Comparison of ENCODE assay signal across 20 mouse cellular contexts in genomic region chr2:157398539-157398938, GRCm38 (mm10). TPM values are rescaled to one million over a fixed set of nuclear protein-coding genes. Genes with fewer than 3 reads are reported as not detected.
DNase-seq lines count a peak whose midpoint lies in the region; ATAC-seq and TF ChIP-seq lines count a peak whose summit lies in the region.
"Had no signal": no experiment of that assay in that cellular context is flagged by ENCODE, and none has a peak within 500 bp of the region (broad histone marks: within the 10 kb centered on the region; RNA-seq: fewer than 3 reads in every experiment).

No protein-coding gene starts in this region.

- no peak for ATAC-seq in intestine, postnatal 0 days
- ATAC-seq in intestine, embryonic 16.5 days: no peak
- ATAC-seq: activated CD4-positive, CD25-positive, alpha-beta regulatory T cell, adult 4 months; inflammation-experienced regulatory T-cells, adult 6 months had no signal

- H3K27me3 ChIP-seq in intestine, postnatal 0 days (replicated peaks; ENCODE audit: control insufficient read depth, insufficient read depth, low read length): no peaks in the 10 kb centered on the region
- no peaks in the 10 kb centered on the region for H3K27me3 ChIP-seq in intestine, embryonic 16.5 days (replicated peaks; ENCODE audit: control insufficient read depth, insufficient read depth, low read length)
- no peaks in the 10 kb centered on the region for H3K27me3 ChIP-seq in E14TG2a.4 (ENCODE audit: insufficient read depth, low read length)
- H3K27me3 ChIP-seq: heart, embryonic 15.5 days; limb, embryonic 15.5 days; neural tube, embryonic 12.5 days; stomach, embryonic 15.5 days had no signal

- no peak for DNase-seq in lung, adult 2 months
- no peak for DNase-seq in lung, postnatal 10 days
- peak; percentile 72 for DNase-seq in ZHBTc4 (ENCODE audit: low read depth, low spot score)
- no peak for DNase-seq in Muller cell, postnatal 12 days (ENCODE audit: inconsistent ontology term)
- DNase-seq in urinary bladder, adult 18-20 months (ENCODE audit: low spot score in 2 of 2): no peak
- DNase-seq: adrenal gland, postnatal 36 days; cerebellum, adult 9-11 months; heart, adult 11 months; kidney, postnatal 10 days; spleen, adult 18-20 months had no signal

- peak; percentile 29 for TF ChIP-seq CTCF in intestine, postnatal 0 days (IDR thresholded peaks at IDR 0.05; ENCODE audit: low read depth)
- TF ChIP-seq CTCF in lung, adult 2 months (IDR thresholded peaks at IDR 0.05; ENCODE audit: insufficient read depth, low read length): 0 out of 2 replicates have a peak, but pooled peaks have one; percentile 12
- TF ChIP-seq CTCF in E14TG2a.4 (conservative IDR thresholded peaks at IDR 0.05; ENCODE audit: low read length): peak; percentile 89

- H3K36me3 ChIP-seq in intestine, postnatal 0 days (ENCODE audit: control insufficient read depth, insufficient read depth): peaks cover 25% of the 10 kb centered on the region
- H3K36me3 ChIP-seq in intestine, embryonic 16.5 days (ENCODE audit: control insufficient read depth, insufficient read depth, low read length): peaks cover 7% of the 10 kb centered on the region
- peaks cover 34% of the 10 kb centered on the region for H3K36me3 ChIP-seq in E14TG2a.4 (ENCODE audit: insufficient read depth, low read length)

- H3K4me2 ChIP-seq in intestine, postnatal 0 days (replicated peaks; ENCODE audit: low read depth): no peak overlapping the region
- H3K4me2 ChIP-seq in intestine, embryonic 16.5 days (ENCODE audit: low read depth, low read length): no peak overlapping the region
- H3K4me2 ChIP-seq: heart, embryonic 15.5 days; limb, embryonic 15.5 days; neural tube, embryonic 12.5 days; stomach, embryonic 15.5 days had no signal

- no peak overlapping the region for H3K4me3 ChIP-seq in intestine, postnatal 0 days (ENCODE audit: low read depth, low read length)
- H3K4me3 ChIP-seq in intestine, embryonic 16.5 days (ENCODE audit: low read length): no peak overlapping the region
- H3K4me3 ChIP-seq in lung, adult 2 months (replicated peaks; ENCODE audit: extremely low read depth, low read depth, low read length): no peak overlapping the region
- H3K4me3 ChIP-seq in E14TG2a.4 (replicated peaks; ENCODE audit: low read length): no peak overlapping the region
- H3K4me3 ChIP-seq: heart, embryonic 15.5 days; limb, embryonic 15.5 days; neural tube, embryonic 12.5 days; stomach, embryonic 15.5 days had no signal

- no peaks in the 10 kb centered on the region for H3K4me1 ChIP-seq in intestine, postnatal 0 days (replicated peaks; ENCODE audit: control insufficient read depth, insufficient read depth, low read length)
- H3K4me1 ChIP-seq in intestine, embryonic 16.5 days (ENCODE audit: control insufficient read depth, insufficient read depth, low read length): peaks cover 14% of the 10 kb centered on the region
- H3K4me1 ChIP-seq in lung, adult 2 months (ENCODE audit: control insufficient read depth, insufficient read depth, low read length): peaks cover 17% of the 10 kb centered on the region
- peaks cover 60% of the 10 kb centered on the region for H3K4me1 ChIP-seq in E14TG2a.4 (replicated peaks; ENCODE audit: low read depth, low read length)
- H3K4me1 ChIP-seq: heart, embryonic 15.5 days; limb, embryonic 15.5 days had no signal

- H3K9ac ChIP-seq in intestine, postnatal 0 days (ENCODE audit: low read depth, low read length): no peak overlapping the region
- no peak overlapping the region for H3K9ac ChIP-seq in intestine, embryonic 16.5 days (ENCODE audit: low read depth, low read length)
- H3K9ac ChIP-seq: heart, embryonic 15.5 days; limb, embryonic 15.5 days; neural tube, embryonic 12.5 days; stomach, embryonic 15.5 days had no signal

- TF ChIP-seq POLR2A in lung, adult 2 months (IDR thresholded peaks at IDR 0.05; ENCODE audit: borderline replicate concordance, extremely low read depth, low read depth, low read length): no peak

- 98% methylated on average over 4 of the region's 4 CpGs for WGBS in intestine, postnatal 0 days
- WGBS in intestine, embryonic 16.5 days: 99% methylated on average over 4 of the region's 4 CpGs
- WGBS in lung, adult 2 months: 98% methylated on average over 4 of the region's 4 CpGs

- H3K27ac ChIP-seq in intestine, postnatal 0 days (ENCODE audit: low read depth, low read length): no peak overlapping the region
- no peak overlapping the region for H3K27ac ChIP-seq in intestine, embryonic 16.5 days (ENCODE audit: low read length)
- H3K27ac ChIP-seq: heart, embryonic 15.5 days; limb, embryonic 15.5 days; neural tube, embryonic 12.5 days; stomach, embryonic 15.5 days had no signal

- no peaks in the 10 kb centered on the region for H3K9me3 ChIP-seq in intestine, postnatal 0 days (ENCODE audit: control insufficient read depth)
- peaks cover 5% of the 10 kb centered on the region for H3K9me3 ChIP-seq in intestine, embryonic 16.5 days (ENCODE audit: control insufficient read depth, low read length)
- no peaks in the 10 kb centered on the region for H3K9me3 ChIP-seq in E14TG2a.4 (ENCODE audit: low read length)
- H3K9me3 ChIP-seq: heart, embryonic 15.5 days; limb, embryonic 15.5 days; stomach, embryonic 15.5 days had no signal

RNA-seq across cellular contexts. Expression of gene Src, which starts 19.7 kb away (rescaled TPM):
- 23.9 and 25.1 TPM in 2 replicates for polyA plus RNA-seq in intestine, postnatal 0 days (2015; fragmentation: Nextera tagmentation; extraction: Ambion mirVana)
- polyA plus RNA-seq in intestine, embryonic 16.5 days (2015; fragmentation: Nextera tagmentation; extraction: Ambion mirVana): 11.8 and 15.5 TPM in 2 replicates
- polyA plus RNA-seq in lung, adult 2 months (2012; rRNA removed): 59.8 and 62.3 TPM in 2 replicates

RNA-seq across cellular contexts. Expression of gene Manbal, which starts 31.1 kb away (rescaled TPM):
- 60.9 and 66.5 TPM in 2 replicates for polyA plus RNA-seq in intestine, postnatal 0 days (2015; fragmentation: Nextera tagmentation; extraction: Ambion mirVana)
- 66.8 and 71.3 TPM in 2 replicates for polyA plus RNA-seq in intestine, embryonic 16.5 days (2015; fragmentation: Nextera tagmentation; extraction: Ambion mirVana)
- polyA plus RNA-seq in lung, adult 2 months (2012; rRNA removed): 85.5 and 108 TPM in 2 replicates

RNA-seq across cellular contexts. Expression of gene Ghrh, which starts 51.2 kb away (rescaled TPM):
- 0.26 and 0.78 TPM in 2 replicates for polyA plus RNA-seq in intestine, postnatal 0 days (2015; fragmentation: Nextera tagmentation; extraction: Ambion mirVana)
- 0.76 and 0.81 TPM in 2 replicates for polyA plus RNA-seq in intestine, embryonic 16.5 days (2015; fragmentation: Nextera tagmentation; extraction: Ambion mirVana)
- polyA plus RNA-seq in lung, adult 2 months (2012; rRNA removed): not detected in 2 replicates
- polyA plus RNA-seq: activated CD4-positive, CD25-positive, alpha-beta regulatory T cell, adult 4 months; C2C12; heart, embryonic 15.5 days; inflammation-experienced regulatory T-cells, adult 6 months; limb, embryonic 15.5 days; neural tube, embryonic 12.5 days had no signal

Comparison
In these comparisons a context has a peak if more than half of its experiments do, and no peak if none do; other contexts are left out.
1. CTCF ChIP-seq: peak in every context shown above with its lines; median percentile 89 in E14TG2a.4; 29 in intestine, postnatal 0 days; 12 in lung, adult 2 months.